Mouse (Mus musculus): ENCODE data around the gene Ciz1.
A peak's percentile ranks its signal among the peaks of the same experiment; 100 is the strongest.

The Ciz1 gene

GRCm38 (mm10) chr2:32352151-32353006 lies at the start of gene Ciz1:
Gene Ciz1, plus strand, starts transcription at chr2:32352327.
- DNase-seq: peak; percentile 26

GRCm38 (mm10) chr2:32302952-32303351 lies 49.2 kb upstream of the Ciz1 start:
- DNase-seq: no peak

GRCm38 (mm10) chr2:32304145-32304832 lies 47.8 kb upstream of the Ciz1 start:
- peak; percentile 61 for DNase-seq

- no peak for DNase-seq
These were observed 46.5 kb upstream of the Ciz1 start for GRCm38 (mm10) chr2:32305668-32306067.

GRCm38 (mm10) chr2:32306176-32306575 lies 46.0 kb upstream of the Ciz1 start:
- no peak for DNase-seq

- no peak for DNase-seq
These were observed 44.8 kb upstream of the Ciz1 start for GRCm38 (mm10) chr2:32307247-32307798.

GRCm38 (mm10) chr2:32307941-32308760 lies 44.0 kb upstream of the Ciz1 start:
- peak; percentile 62 for DNase-seq

- DNase-seq: no peak
These were observed 43.1 kb upstream of the Ciz1 start for GRCm38 (mm10) chr2:32308870-32309568.

GRCm38 (mm10) chr2:32310096-32310845 lies 41.9 kb upstream of the Ciz1 start:
- DNase-seq: no peak

GRCm38 (mm10) chr2:32311443-32312317 lies 40.4 kb upstream of the Ciz1 start:
- no peak for DNase-seq

GRCm38 (mm10) chr2:32312318-32312964 lies 39.7 kb upstream of the Ciz1 start:
- DNase-seq: peak; percentile 92

- DNase-seq: no peak
These were observed 37.3 kb upstream of the Ciz1 start for GRCm38 (mm10) chr2:32314831-32315230.

- no peak for DNase-seq
These were observed 36.4 kb upstream of the Ciz1 start for GRCm38 (mm10) chr2:32315751-32316150.

- peak; percentile 35 for DNase-seq
These were observed 35.1 kb upstream of the Ciz1 start for GRCm38 (mm10) chr2:32316887-32317656.

GRCm38 (mm10) chr2:32317791-32318417 lies 34.2 kb upstream of the Ciz1 start:
- peak; percentile 71 for DNase-seq

- DNase-seq: no peak
These were observed 33.2 kb upstream of the Ciz1 start for GRCm38 (mm10) chr2:32318709-32319585.
